Mouse (Mus musculus) cerebellum, postnatal 25 days (tissue): ENCODE results near the gene Xylt1.

Experiments
- DNase-seq, 2 experiments: peaks; one replicate each; pipeline ENCODE4 v3.0.0; 2021; ENCODE audit warnings: mixed read lengths in 2 of 2

Gene Xylt1

GRCm38 (mm10) chr7:117567252-117567651, 186.5 kb downstream of the Xylt1 start:
- no peak for DNase-seq

GRCm38 (mm10) chr7:117567653-117568340, 187.0 kb downstream of the Xylt1 start:
- DNase-seq: no peak

GRCm38 (mm10) chr7:117571131-117571530, 190.4 kb downstream of the Xylt1 start:
- no peak for DNase-seq

- no peak for DNase-seq
These were observed 190.9 kb downstream of the Xylt1 start for GRCm38 (mm10) chr7:117571713-117572112.

GRCm38 (mm10) chr7:117573170-117573569, 192.4 kb downstream of the Xylt1 start:
- DNase-seq: peak in 1 of 2 experiments; percentile 19

GRCm38 (mm10) chr7:117575417-117575816, 194.6 kb downstream of the Xylt1 start:
- DNase-seq: no peak

GRCm38 (mm10) chr7:117577035-117577434, 196.3 kb downstream of the Xylt1 start:
- no peak for DNase-seq

- no peak for DNase-seq
These were observed 204.4 kb downstream of the Xylt1 start for GRCm38 (mm10) chr7:117585164-117585563.

GRCm38 (mm10) chr7:117586811-117587210, 206.0 kb downstream of the Xylt1 start:
- no peak for DNase-seq

GRCm38 (mm10) chr7:117587234-117587929, 206.6 kb downstream of the Xylt1 start:
- no peak for DNase-seq

GRCm38 (mm10) chr7:117588426-117588825, 207.6 kb downstream of the Xylt1 start:
- no peak for DNase-seq

- no peak for DNase-seq
These were observed 208.6 kb downstream of the Xylt1 start for GRCm38 (mm10) chr7:117589359-117589758.

GRCm38 (mm10) chr7:117589820-117590219, 209.0 kb downstream of the Xylt1 start:
- no peak for DNase-seq

- no peak for DNase-seq
These were observed 213.4 kb downstream of the Xylt1 start for GRCm38 (mm10) chr7:117594191-117594590.

GRCm38 (mm10) chr7:117595029-117595695, 214.4 kb downstream of the Xylt1 start:
- peak in 1 of 2 experiments; percentile 15 for DNase-seq

- no peak for DNase-seq
These were observed 219.7 kb downstream of the Xylt1 start for GRCm38 (mm10) chr7:117600443-117600842.

GRCm38 (mm10) chr7:117610439-117610838, 229.7 kb downstream of the Xylt1 start:
- DNase-seq: no peak

GRCm38 (mm10) chr7:117612788-117613473, 232.2 kb downstream of the Xylt1 start:
- DNase-seq: no peak

GRCm38 (mm10) chr7:117613796-117614195, 233.0 kb downstream of the Xylt1 start:
- no peak for DNase-seq

GRCm38 (mm10) chr7:117614346-117614745, 233.6 kb downstream of the Xylt1 start:
- DNase-seq: peak in 1 of 2 experiments; percentile 22

GRCm38 (mm10) chr7:117614851-117615250, 234.1 kb downstream of the Xylt1 start:
- DNase-seq: no peak

- no peak for DNase-seq
These were observed 235.5 kb downstream of the Xylt1 start for GRCm38 (mm10) chr7:117616277-117616676.

- no peak for DNase-seq
These were observed 238.0 kb downstream of the Xylt1 start for GRCm38 (mm10) chr7:117618715-117619150.
